Mouse (Mus musculus) erythroblast, embryonic 14.5 days (primary cell): ENCODE data around the gene C1s1. TPM values are rescaled to one million over a fixed set of nuclear protein-coding genes. Genes with fewer than 3 reads are reported as not detected.
"Not testable (repeated sequence)": the region's sequence is repeated elsewhere in the genome, so short reads cannot be mapped to it uniquely, and the experiment has no call there.

Experiments
- H3K27me3 ChIP-seq: 2 replicates; pipeline ENCODE4 v1.6.1; 2012; ENCODE audit warnings: inconsistent platforms; ENCODE audit not compliant: control insufficient read depth
- H3K36me3 ChIP-seq: 2 replicates; pipeline ENCODE4 v1.6.1; 2012; ENCODE audit warnings: mild to moderate bottlenecking, inconsistent platforms; ENCODE audit not compliant: control insufficient read depth
- H3K4me1 ChIP-seq: 2 replicates; pipeline ENCODE4 v1.6.1; 2012; ENCODE audit warnings: inconsistent platforms; ENCODE audit not compliant: control insufficient read depth
- H3K4me3 ChIP-seq: replicated peaks from 2 replicates; pipeline ENCODE3; 2012; ENCODE audit warnings: moderate library complexity, mild to moderate bottlenecking, inconsistent platforms
- H3K9me3 ChIP-seq: 2 replicates; pipeline ENCODE4 v1.6.1; 2012; ENCODE audit warnings: low read length, inconsistent platforms, mixed read lengths; ENCODE audit not compliant: control insufficient read depth
- GATA1 ChIP-seq: IDR thresholded peaks from 2 replicates; pipeline ENCODE4 v1.6.1; 2012; ENCODE audit warnings: low read length, inconsistent platforms, mixed read lengths
- TAL1 ChIP-seq: IDR thresholded peaks from 3 replicates; pipeline ENCODE4 v1.6.1; 2012; ENCODE audit warnings: low read length, inconsistent platforms, mixed read lengths
- polyA plus RNA-seq: library from polyadenylated mRNA; stranded (reverse); fragments of >175 nt; gene quantifications from 2 replicates; pipeline ENCODE4 v1.2.3, GENCODE M21; 2012

The C1s1 gene
- polyA plus RNA-seq, 1 experiment: not detected

DNA sequence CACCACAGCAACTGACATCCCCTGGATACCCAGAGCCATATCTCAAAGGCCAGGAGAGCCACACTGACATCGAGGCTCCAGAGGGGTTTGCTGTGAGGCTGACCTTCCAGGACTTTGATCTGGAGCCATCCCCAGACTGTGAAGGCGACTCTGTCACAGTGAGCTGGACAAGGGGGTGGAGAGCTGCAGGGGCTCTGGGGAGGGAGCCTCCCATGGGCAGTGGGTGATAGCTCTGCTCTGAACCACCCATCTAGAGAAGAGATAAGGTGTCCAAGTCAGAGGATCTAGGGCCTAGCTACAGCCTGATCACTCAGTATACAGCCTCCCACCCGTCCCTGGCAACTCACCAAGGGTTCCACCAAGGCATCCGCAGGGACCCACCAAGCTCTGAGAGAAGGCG, 48.3 kb downstream of the C1s1 start:
- H3K4me1 ChIP-seq: peaks cover 18% of the 10 kb centered on the region
- H3K36me3 ChIP-seq: no peaks in the 10 kb centered on the region; the same call in 1 of the 2 replicates
- TF ChIP-seq TAL1: no peak
- no peak for TF ChIP-seq GATA1
- H3K27me3 ChIP-seq: no peaks in the 10 kb centered on the region
- H3K4me3 ChIP-seq: no peak overlapping the region
- H3K9me3 ChIP-seq: no peaks in the 10 kb centered on the region; the same call in 1 of the 2 replicates

- H3K9me3 ChIP-seq: no peaks in the 10 kb centered on the region; the same call in 1 of the 2 replicates
- TF ChIP-seq GATA1 (no peak), TAL1 (no peak)
- no peaks in the 10 kb centered on the region; the same call in 1 of the 2 replicates for H3K36me3 ChIP-seq
- H3K27me3 ChIP-seq: no peaks in the 10 kb centered on the region
- peaks cover 18% of the 10 kb centered on the region for H3K4me1 ChIP-seq
- H3K4me3 ChIP-seq: no peak within 1 kb of the TSS
Measured at GRCm38 (mm10) chr6:124492842-124493561, 49.2 kb downstream of the C1s1 start, which contains the start of gene C1rl. Gene C1rl (plus strand): TSS chr6:124493113.

- no peaks in the 10 kb centered on the region; the same call in 1 of the 2 replicates for H3K9me3 ChIP-seq
- H3K27me3 ChIP-seq: no peaks in the 10 kb centered on the region
- peaks cover 18% of the 10 kb centered on the region for H3K4me1 ChIP-seq
- no peaks in the 10 kb centered on the region; the same call in 1 of the 2 replicates for H3K36me3 ChIP-seq
- TF ChIP-seq GATA1 (no peak), TAL1 (no peak)
- H3K4me3 ChIP-seq: no peak overlapping the region
Measured at GRCm38 (mm10) chr6:124491427-124491826, 50.7 kb downstream of the C1s1 start.

GRCm38 (mm10) chr6:124488952-124489351, 53.2 kb downstream of the C1s1 start:
- no peak overlapping the region for H3K4me3 ChIP-seq
- peaks cover 16% of the 10 kb centered on the region for H3K4me1 ChIP-seq
- H3K27me3 ChIP-seq: no peaks in the 10 kb centered on the region
- no peak for TF ChIP-seq GATA1
- no peak for TF ChIP-seq TAL1
- no peaks in the 10 kb centered on the region for H3K9me3 ChIP-seq
- no peaks in the 10 kb centered on the region for H3K36me3 ChIP-seq

DNA sequence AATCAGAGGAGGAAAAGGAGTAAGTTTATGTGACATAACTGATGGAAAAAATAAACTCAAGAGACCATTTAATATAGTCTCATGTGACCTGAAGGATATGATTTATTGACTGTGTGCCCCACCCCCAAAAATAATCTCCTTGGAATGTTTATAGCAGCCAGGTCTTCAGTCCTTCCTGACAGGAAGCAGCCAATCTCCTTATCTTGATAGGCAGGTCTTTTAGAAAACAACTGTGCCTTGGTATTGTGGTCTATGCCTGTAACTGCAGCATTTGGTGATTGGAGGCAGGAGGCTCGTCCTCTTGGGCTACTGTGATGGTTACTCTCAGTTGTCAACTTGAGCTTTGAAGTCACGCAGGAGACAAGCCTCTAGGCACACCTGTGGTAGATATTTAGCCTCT, 54.6 kb downstream of the C1s1 start:
- peaks cover 3% of the 10 kb centered on the region for H3K4me1 ChIP-seq
- no peak overlapping the region for H3K4me3 ChIP-seq
- H3K27me3 ChIP-seq: no peaks in the 10 kb centered on the region; the same call in 1 of the 2 replicates
- TF ChIP-seq TAL1 (no peak), GATA1 (no peak)
- no peaks in the 10 kb centered on the region for H3K9me3 ChIP-seq
- H3K36me3 ChIP-seq: no peaks in the 10 kb centered on the region

- Histone ChIP-seq H3K4me1 (peaks cover 3% of the 10 kb centered on the region), H3K36me3 (no peaks in the 10 kb centered on the region), H3K4me3 (no peak overlapping the region), H3K9me3 (no peaks in the 10 kb centered on the region), H3K27me3 (no peaks in the 10 kb centered on the region; the same call in 1 of the 2 replicates)
- no peak for TF ChIP-seq TAL1
Measured at GRCm38 (mm10) chr6:124485414-124486144, 56.6 kb downstream of the C1s1 start.

GRCm38 (mm10) chr6:124484851-124485250, 57.3 kb downstream of the C1s1 start:
- no peaks in the 10 kb centered on the region for H3K36me3 ChIP-seq
- no peaks in the 10 kb centered on the region for H3K9me3 ChIP-seq
- no peaks in the 10 kb centered on the region; the same call in 1 of the 2 replicates for H3K27me3 ChIP-seq
- H3K4me3 ChIP-seq: no peak overlapping the region
- TF ChIP-seq GATA1 (no peak), TAL1 (no peak)
- H3K4me1 ChIP-seq: peaks cover 3% of the 10 kb centered on the region

GRCm38 (mm10) chr6:124483831-124484230, 58.3 kb downstream of the C1s1 start:
- not testable (repeated sequence) for H3K36me3 ChIP-seq, H3K9me3 ChIP-seq, H3K27me3 ChIP-seq, H3K4me3 ChIP-seq
- peaks cover 12% of the 10 kb centered on the region for H3K4me1 ChIP-seq

DNA sequence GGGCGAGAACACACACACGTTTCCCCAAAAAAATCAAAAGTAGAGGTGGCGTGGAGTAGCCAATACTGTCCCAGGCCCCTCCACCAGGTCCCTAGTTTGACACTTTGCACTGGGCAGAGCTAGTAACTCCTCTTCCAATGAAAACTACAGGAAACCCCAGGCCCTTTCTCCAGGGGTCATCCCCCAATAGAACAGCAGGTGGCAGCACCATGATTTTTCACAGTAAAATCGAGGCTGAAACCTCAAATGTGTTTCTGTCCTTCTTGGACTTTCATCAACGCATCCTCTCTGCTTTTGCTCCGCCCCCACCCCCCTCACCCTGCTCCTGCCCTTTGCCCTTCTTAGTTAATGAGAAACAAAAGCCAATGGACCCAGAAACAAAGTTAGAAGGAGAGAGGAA, 60.6 kb downstream of the C1s1 start:
- H3K4me3 ChIP-seq: no peak overlapping the region
- TF ChIP-seq GATA1: no peak
- no peak for TF ChIP-seq TAL1

More for the DNA sequence above, 60.6 kb downstream of the C1s1 start:
- Histone ChIP-seq H3K9me3 (no peaks in the 10 kb centered on the region), H3K27me3 (no peaks in the 10 kb centered on the region; the same call in 1 of the 2 replicates), H3K36me3 (no peaks in the 10 kb centered on the region), H3K4me1 (peaks cover 24% of the 10 kb centered on the region)

Other genes starting within 250 kb of the C1s1 start
- gene Cd163, start 237.7 kb downstream of the C1s1 start, polyA plus RNA-seq: not detected in 2 replicates
- gene Pex5, start 127.3 kb downstream of the C1s1 start, polyA plus RNA-seq: 0.24 and 0.42 TPM in 2 replicates
- gene Clstn3, start 77.6 kb downstream of the C1s1 start, polyA plus RNA-seq: 0.31 and 0.68 TPM in 2 replicates
- not detected in 2 replicates for gene C1rl, start 49.2 kb downstream of the C1s1 start, polyA plus RNA-seq
- 0.03 TPM in 2 replicates for gene C1ra, start 30.0 kb downstream of the C1s1 start, polyA plus RNA-seq
- gene C1rb, start 27.9 kb upstream of the C1s1 start, polyA plus RNA-seq: not detected in 2 replicates
- not detected in 2 replicates for gene C1s2, start 93.7 kb upstream of the C1s1 start, polyA plus RNA-seq
- gene Lpcat3, start 120.7 kb upstream of the C1s1 start, polyA plus RNA-seq: 15.9 and 16.0 TPM in 2 replicates
- gene Emg1, start 169.8 kb upstream of the C1s1 start, polyA plus RNA-seq: 13.7 and 19.1 TPM in 2 replicates
- 19.9 and 21.8 TPM in 2 replicates for gene Phb2, start 170.0 kb upstream of the C1s1 start, polyA plus RNA-seq
- gene Ptpn6, start 196.4 kb upstream of the C1s1 start, polyA plus RNA-seq: 0.20 and 0.68 TPM in 2 replicates
- gene Grcc10, start 199.0 kb upstream of the C1s1 start, polyA plus RNA-seq: 0.95 and 2.7 TPM in 2 replicates
- 0.02 and 0.04 TPM in 2 replicates for gene Gm45234, start 213.7 kb upstream of the C1s1 start, polyA plus RNA-seq
- 0.14 and 0.32 TPM in 2 replicates for gene Atn1, start 214.2 kb upstream of the C1s1 start, polyA plus RNA-seq
- gene Eno2, start 227.3 kb upstream of the C1s1 start, polyA plus RNA-seq: not detected in 2 replicates
- not detected in 2 replicates for gene Lrrc23, start 237.4 kb upstream of the C1s1 start, polyA plus RNA-seq